Mouse (Mus musculus) kidney, embryonic 15.5 days (tissue): ENCODE measurements around the gene Gcfc2. TPM values are rescaled to one million over a fixed set of nuclear protein-coding genes. Genes with fewer than 3 reads are reported as not detected.

ENCODE experiments used
- ATAC-seq: fragments of 200-750 bp; cut with Nextera tagmentation; replicated peaks from 2 replicates; pipeline ENCODE4 v1.8.0; 2017; ENCODE audit warnings: moderate TSS enrichment; ENCODE audit not compliant: low FRiP score
- H3K27ac ChIP-seq: fragments of 300-500 bp; sonication (generic); 2 replicates; pipeline ENCODE4 v1.5.1; 2015; ENCODE audit warnings: mild to moderate bottlenecking, inconsistent platforms
- H3K27me3 ChIP-seq: fragments of 300-500 bp; sonication (generic); 2 replicates; pipeline ENCODE4 v1.6.1; 2015; ENCODE audit warnings: inconsistent platforms
- H3K36me3 ChIP-seq: fragments of 300-500 bp; sonication (generic); 2 replicates; pipeline ENCODE4 v1.6.1; 2015; ENCODE audit warnings: inconsistent platforms
- H3K4me1 ChIP-seq: fragments of 300-500 bp; sonication (generic); 2 replicates; pipeline ENCODE4 v1.6.1; 2015; ENCODE audit warnings: inconsistent platforms
- H3K4me2 ChIP-seq: fragments of 300-500 bp; sonication (generic); 2 replicates; pipeline ENCODE4 v1.6.1; 2015; ENCODE audit warnings: moderate library complexity, mild to moderate bottlenecking, inconsistent platforms
- H3K4me3 ChIP-seq: fragments of 300-500 bp; sonication (generic); replicated peaks from 2 replicates; pipeline ENCODE4 v1.5.1; 2015; ENCODE audit warnings: mild to moderate bottlenecking, inconsistent platforms
- H3K9ac ChIP-seq: fragments of 300-500 bp; sonication (generic); 2 replicates; pipeline ENCODE4 v1.6.1; 2015; ENCODE audit warnings: mild to moderate bottlenecking, inconsistent platforms
- H3K9me3 ChIP-seq: fragments of 300-500 bp; sonication (generic); replicated peaks from 2 replicates; pipeline ENCODE4 v1.6.1; 2016; ENCODE audit warnings: inconsistent platforms
- WGBS: fragments of 180-500 bp; shearing (Covaris S2); methylation state at CpG from one replicate; pipeline ENCODE4 v1.1.7; 2015; ENCODE audit warnings: mixed read lengths; 5-methylcytosine and 5-hydroxymethylcytosine counted together
- polyA plus RNA-seq: library from polyadenylated mRNA; unstranded; fragments of >200 nt; fragmentation: Nextera tagmentation; extraction: Ambion mirVana; gene quantifications from 2 replicates; pipeline ENCODE4 v1.2.1, GENCODE M21; 2015

The Gcfc2 gene
- polyA plus RNA-seq, 1 experiment from 2014 or later, result 13.0 TPM

DNA sequence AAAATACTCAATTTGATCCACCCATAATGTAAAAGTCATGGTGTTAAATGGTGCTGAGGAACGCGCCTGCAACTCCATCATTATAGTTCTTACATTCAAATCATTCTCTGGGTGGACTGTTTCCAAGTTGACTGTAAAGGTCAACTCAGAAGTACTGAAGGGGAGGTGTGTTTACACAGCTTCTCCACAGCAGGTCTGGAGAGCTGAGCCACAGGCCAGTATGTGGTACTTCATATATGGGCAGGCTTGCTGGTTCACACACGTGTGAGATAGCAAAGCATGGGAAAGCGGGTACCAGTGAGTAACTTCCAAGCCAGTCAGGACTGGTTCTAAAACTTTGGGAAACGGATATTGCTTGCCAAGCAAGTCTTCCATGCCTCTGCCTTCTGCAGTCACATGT, 31.7 kb downstream of the Gcfc2 start:
- no peak overlapping the region for H3K9ac ChIP-seq

DNA sequence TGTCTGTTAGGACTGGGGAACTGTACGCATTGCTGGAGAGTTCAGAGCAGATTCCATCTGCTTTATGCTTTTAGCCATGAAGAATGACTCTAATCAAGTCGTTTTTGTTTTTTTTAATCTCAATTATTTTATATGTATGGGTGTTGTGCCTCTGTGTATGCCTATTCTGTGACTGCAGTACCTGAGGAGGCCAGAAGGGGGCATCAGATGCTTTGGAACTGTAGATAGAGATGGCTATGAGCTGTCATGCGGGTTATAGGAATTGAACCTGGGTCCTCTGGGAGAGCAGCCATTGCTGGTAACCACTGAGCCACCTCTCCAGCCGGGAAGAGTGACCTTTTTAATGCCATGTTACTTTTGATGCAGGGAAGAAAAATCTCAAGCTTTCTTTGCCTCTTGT, 32.9 kb downstream of the Gcfc2 start:
- ATAC-seq, result no peak
- no peak overlapping the region for H3K4me3 ChIP-seq
- WGBS, result 89% methylated on average over 4 of the region's 4 CpGs

More for the DNA sequence above, 31.7 kb downstream of the Gcfc2 start:
- no peaks in the 10 kb centered on the region for H3K9me3 ChIP-seq
- no peaks in the 10 kb centered on the region for H3K4me1 ChIP-seq
- 93% methylated on average over 5 of the region's 5 CpGs for WGBS
- no peak overlapping the region for H3K4me3 ChIP-seq
- no peaks in the 10 kb centered on the region for H3K27me3 ChIP-seq
- ATAC-seq, result no peak
- no peak overlapping the region for H3K27ac ChIP-seq
- H3K36me3 ChIP-seq, result peaks cover 93% of the 10 kb centered on the region
- no peak overlapping the region for H3K4me2 ChIP-seq

DNA sequence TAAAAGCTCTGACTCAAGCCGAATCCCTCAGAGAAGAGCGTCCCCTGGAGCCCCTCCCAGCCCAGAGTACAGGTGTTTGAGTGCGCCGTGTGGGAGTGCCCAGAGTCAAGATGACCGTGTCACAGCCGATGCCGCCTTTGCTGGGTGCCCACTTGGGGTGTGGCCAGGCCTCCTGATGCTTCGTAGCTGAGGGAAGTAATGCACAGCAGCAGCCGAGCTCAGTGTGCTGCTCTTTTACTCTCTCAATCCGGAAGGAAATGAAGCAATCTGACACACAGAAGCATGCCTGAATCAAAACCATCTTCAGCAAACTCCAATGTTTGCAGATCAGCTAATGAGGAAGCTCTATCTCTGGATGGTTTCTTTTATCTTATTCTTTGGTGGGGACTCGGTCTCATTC, 34.5 kb downstream of the Gcfc2 start:
- no peaks in the 10 kb centered on the region for H3K27me3 ChIP-seq
- peaks cover 93% of the 10 kb centered on the region for H3K36me3 ChIP-seq
- no peak overlapping the region for H3K9ac ChIP-seq
- WGBS, result 85% methylated on average over 11 of the region's 11 CpGs
- no peaks in the 10 kb centered on the region for H3K4me1 ChIP-seq
- H3K27ac ChIP-seq, result no peak overlapping the region
- ATAC-seq, result no peak
- no peak overlapping the region for H3K4me2 ChIP-seq
- no peak overlapping the region for H3K4me3 ChIP-seq
- no peaks in the 10 kb centered on the region for H3K9me3 ChIP-seq

More for the DNA sequence above, 32.9 kb downstream of the Gcfc2 start:
- H3K36me3 ChIP-seq, result peaks cover 93% of the 10 kb centered on the region
- no peak overlapping the region for H3K4me2 ChIP-seq
- no peaks in the 10 kb centered on the region for H3K4me1 ChIP-seq
- no peaks in the 10 kb centered on the region for H3K9me3 ChIP-seq
- H3K9ac ChIP-seq, result no peak overlapping the region
- H3K27ac ChIP-seq, result no peak overlapping the region
- no peaks in the 10 kb centered on the region for H3K27me3 ChIP-seq

DNA sequence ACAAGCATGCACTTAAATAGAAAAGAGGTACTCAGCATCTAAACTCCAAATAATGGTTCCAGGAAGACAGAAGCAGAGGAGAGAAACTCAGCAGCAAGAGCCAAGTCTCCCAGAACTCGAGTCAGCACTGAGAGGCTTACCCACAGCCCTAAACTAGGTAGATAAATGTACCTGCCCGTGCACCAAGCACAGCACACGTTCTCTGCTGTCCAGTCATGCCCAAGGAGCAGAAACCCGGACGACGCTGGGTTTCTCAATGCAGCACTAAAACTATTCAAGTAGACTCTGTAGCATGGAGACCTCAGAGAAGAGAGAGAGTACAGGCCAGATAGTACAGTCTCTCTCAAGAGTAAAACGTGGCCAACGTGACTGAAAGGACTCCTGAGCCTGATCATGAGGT, 36.4 kb downstream of the Gcfc2 start:
- H3K27me3 ChIP-seq, result no peaks in the 10 kb centered on the region
- H3K4me1 ChIP-seq, result peaks cover 6% of the 10 kb centered on the region
- no peaks in the 10 kb centered on the region for H3K9me3 ChIP-seq
- H3K36me3 ChIP-seq, result peaks cover 91% of the 10 kb centered on the region
- no peak for ATAC-seq
- no peak overlapping the region for H3K4me2 ChIP-seq
- 90% methylated on average over 8 of the region's 8 CpGs for WGBS
- H3K9ac ChIP-seq, result no peak overlapping the region
- no peak overlapping the region for H3K4me3 ChIP-seq
- no peak overlapping the region for H3K27ac ChIP-seq

DNA sequence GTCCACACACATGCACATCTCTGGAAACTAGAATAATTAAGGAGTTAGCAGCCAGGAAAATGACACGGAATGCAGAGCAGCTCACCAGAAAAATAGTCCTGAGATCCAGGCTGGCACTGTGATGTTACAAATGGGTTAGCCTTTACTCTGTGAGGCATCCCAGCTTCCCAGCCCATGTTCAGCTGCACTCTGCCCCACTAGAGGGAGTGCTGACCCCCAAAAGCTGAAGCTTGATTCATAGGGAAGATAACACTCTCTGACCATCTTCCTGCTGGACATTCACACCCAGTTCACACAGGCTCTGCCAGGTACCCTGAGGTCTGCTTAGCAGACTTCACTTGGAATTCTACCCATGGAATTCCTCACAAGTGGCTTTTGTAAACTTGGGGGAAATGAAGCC, 36.8 kb downstream of the Gcfc2 start:
- WGBS, result 71% methylated on average over 1 of the region's 1 CpGs
- H3K27me3 ChIP-seq, result no peaks in the 10 kb centered on the region
- H3K36me3 ChIP-seq, result peaks cover 86% of the 10 kb centered on the region
- no peak overlapping the region for H3K9ac ChIP-seq
- ATAC-seq, result no peak
- no peak overlapping the region for H3K4me3 ChIP-seq
- H3K4me1 ChIP-seq, result peaks cover 7% of the 10 kb centered on the region
- no peaks in the 10 kb centered on the region for H3K9me3 ChIP-seq
- no peak overlapping the region for H3K27ac ChIP-seq
- H3K4me2 ChIP-seq, result no peak overlapping the region

DNA sequence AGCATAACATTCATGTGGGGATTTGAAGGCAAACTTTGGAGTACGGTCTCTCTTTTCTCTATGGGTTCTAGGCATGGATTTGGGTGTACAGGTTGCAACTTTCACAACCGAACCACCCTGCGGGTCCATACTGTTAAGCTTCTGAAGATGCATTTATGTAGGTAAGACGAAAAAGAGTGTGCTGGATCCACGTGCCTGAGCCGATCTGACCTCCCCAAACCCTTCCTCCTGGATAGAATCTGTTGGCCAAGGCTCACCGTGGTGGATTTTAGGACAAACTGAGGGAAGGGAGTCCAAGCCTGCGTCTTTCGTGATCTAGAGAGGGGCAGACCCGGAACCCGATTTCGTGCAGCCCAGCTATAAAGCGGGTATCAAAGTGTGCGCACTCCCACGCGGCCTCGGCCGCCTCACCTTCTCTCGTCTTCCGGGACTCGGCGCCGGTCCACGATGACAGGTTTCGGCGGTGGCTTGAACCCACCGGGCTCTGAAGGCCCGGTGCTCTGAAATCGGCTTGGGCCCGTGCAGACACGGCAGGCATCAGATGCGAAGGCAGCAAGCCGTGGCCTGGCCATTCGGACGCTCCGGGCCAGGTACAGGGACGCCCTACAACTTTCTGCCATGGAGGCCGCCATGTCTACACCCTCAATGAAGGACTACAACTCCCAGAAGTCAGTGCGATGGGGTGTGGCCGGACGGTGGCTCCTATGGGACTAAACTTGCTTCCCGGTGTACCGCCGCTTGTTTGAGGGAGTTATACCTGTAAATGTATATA, 42.0 kb downstream of the Gcfc2 start, which contains the start of gene Mrpl19:
Mrpl19 (minus strand) TSS at position 663 of the 772 bp plus-strand sequence.
- Histone ChIP-seq H3K9me3 (no peaks in the 10 kb centered on the region), H3K4me3 (peak within 1 kb of the TSS; percentile 94), H3K27ac (0 out of 2 replicates have a peak within 1 kb of the TSS, but pooled peaks have one; percentile 32), H3K4me2 (peak within 1 kb of the TSS; percentile 68), H3K4me1 (peaks cover 9% of the 10 kb centered on the region), H3K27me3 (no peaks in the 10 kb centered on the region), H3K36me3 (peaks cover 36% of the 10 kb centered on the region), H3K9ac (peak within 1 kb of the TSS; percentile 63)
- ATAC-seq, result peak; percentile 98
- under 1% methylated on average over 44 of the region's 44 CpGs for WGBS

DNA sequence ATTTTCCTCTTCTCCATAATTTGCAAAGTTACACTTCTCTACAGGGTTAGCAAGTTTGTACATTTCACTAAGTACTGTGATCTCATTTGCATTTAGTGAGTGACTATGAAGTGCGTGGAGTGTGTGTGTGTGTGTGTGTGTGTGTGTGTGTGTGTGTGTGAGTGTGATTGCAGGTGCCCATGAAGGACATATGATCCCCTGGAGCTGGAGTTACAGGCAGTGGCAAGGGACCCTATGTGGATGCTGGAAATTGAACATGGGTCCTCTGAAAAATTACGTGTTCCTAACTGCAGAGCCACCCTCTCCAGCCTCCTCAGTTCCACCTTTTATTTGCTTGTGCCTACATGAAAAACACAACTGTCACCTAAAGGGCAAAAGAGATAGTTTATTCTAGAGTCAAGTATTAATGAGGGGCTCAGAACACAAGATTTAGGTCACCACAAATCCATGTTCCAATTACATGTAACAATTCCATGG, 42.6 kb downstream of the Gcfc2 start:
- Histone ChIP-seq H3K27ac (no peak overlapping the region), H3K9ac (no peak overlapping the region), H3K36me3 (peaks cover 30% of the 10 kb centered on the region), H3K9me3 (no peaks in the 10 kb centered on the region), H3K27me3 (no peaks in the 10 kb centered on the region), H3K4me2 (peak overlapping the region; percentile 68), H3K4me3 (peak overlapping the region; percentile 94), H3K4me1 (peaks cover 9% of the 10 kb centered on the region)
- 35% methylated on average over 2 of the region's 2 CpGs for WGBS
- ATAC-seq, result no peak; the same call in none of the 2 replicates

DNA sequence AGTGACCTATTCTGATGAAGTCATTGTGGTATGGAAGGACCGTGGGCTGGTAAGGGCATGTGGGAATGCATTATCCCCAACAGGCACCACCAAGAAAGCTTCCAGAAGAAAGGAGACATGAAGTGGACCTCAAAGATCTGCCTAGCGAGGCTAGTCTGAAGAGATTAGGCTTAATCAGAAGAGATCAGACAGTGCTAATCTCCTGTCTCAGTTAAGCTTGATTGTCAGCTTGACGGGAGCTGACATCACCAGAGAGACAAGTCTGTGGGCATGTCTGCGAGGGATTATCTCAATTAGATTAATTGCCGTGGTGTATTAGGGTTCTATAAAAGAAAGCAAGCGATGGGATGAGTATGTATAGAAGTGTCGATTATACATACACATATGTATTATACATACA, 47.7 kb downstream of the Gcfc2 start:
- ATAC-seq, result no peak
- H3K4me2 ChIP-seq, result no peak overlapping the region
- H3K9ac ChIP-seq, result no peak overlapping the region
- H3K27ac ChIP-seq, result no peak overlapping the region
- WGBS, result 94% methylated on average over 7 of the region's 7 CpGs
- no peaks in the 10 kb centered on the region for H3K9me3 ChIP-seq
- H3K4me3 ChIP-seq, result no peak overlapping the region
- no peaks in the 10 kb centered on the region for H3K4me1 ChIP-seq
- H3K36me3 ChIP-seq, result no peaks in the 10 kb centered on the region
- H3K27me3 ChIP-seq, result no peaks in the 10 kb centered on the region

DNA sequence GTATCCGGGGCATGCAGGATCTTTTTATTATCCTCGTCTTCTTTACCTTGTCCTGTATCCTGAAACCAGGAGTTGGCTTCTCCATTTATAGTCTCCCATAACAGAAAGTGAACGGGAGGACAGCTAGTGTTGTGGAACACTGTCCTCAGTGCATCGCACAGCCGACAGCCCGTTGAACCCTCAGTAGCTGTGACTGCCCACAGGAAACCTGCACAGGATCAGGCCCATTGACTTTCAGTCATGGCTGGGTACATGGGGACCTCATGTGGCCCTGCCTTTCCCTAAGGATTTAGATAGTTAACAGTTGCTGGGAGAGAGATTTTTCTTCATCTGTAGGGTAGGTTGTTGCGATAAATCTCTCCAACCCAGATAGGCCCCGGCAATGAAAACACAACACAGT, 49.1 kb downstream of the Gcfc2 start:
- Histone ChIP-seq H3K9ac (no peak overlapping the region), H3K4me3 (no peak overlapping the region), H3K9me3 (no peaks in the 10 kb centered on the region), H3K36me3 (no peaks in the 10 kb centered on the region), H3K27me3 (no peaks in the 10 kb centered on the region), H3K4me1 (no peaks in the 10 kb centered on the region), H3K4me2 (no peak overlapping the region), H3K27ac (no peak overlapping the region)
- 56% methylated on average over 8 of the region's 8 CpGs for WGBS
- ATAC-seq, result peak; percentile 34; the same call in 1 of the 2 replicates

DNA sequence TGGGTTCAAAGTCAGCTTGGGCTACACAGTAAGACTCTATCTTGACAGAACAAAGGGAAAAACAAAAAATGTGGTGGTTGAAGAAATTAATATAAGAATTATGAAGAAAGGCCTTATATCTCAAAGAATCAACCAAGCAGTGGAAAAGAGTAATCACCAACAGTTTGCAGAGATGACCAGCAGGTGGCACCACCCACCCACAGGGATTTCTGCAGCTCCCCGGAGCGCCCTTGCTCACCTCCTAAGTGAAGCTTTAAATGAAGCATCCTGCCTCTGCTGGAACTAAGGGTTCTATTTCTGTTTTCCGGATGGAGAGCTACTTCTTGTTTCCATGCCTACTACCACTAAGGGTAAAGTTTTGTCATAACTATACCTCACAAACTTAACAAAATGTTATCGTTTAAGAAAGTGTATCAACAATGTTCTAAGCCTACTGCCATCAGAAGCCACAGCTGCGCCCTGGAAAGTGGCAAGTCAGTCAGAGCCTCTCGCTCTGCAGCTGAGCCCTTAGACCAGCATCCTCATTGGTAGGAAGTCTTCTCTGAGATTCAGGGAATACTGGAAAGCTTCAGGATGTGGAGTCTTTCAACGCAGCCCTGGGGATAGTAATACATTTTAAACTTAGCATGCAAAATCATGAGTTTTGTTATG, 52.6 kb downstream of the Gcfc2 start:
- H3K27me3 ChIP-seq, result no peaks in the 10 kb centered on the region
- no peak overlapping the region for H3K27ac ChIP-seq
- H3K4me3 ChIP-seq, result no peak overlapping the region
- 0 out of 2 replicates have a peak, but pooled peaks have one; percentile 42 for ATAC-seq
- H3K9ac ChIP-seq, result no peak overlapping the region
- WGBS, result 38% methylated on average over 7 of the region's 7 CpGs
- H3K9me3 ChIP-seq, result no peaks in the 10 kb centered on the region
- no peaks in the 10 kb centered on the region for H3K36me3 ChIP-seq
- no peak overlapping the region for H3K4me2 ChIP-seq
- H3K4me1 ChIP-seq, result no peaks in the 10 kb centered on the region

DNA sequence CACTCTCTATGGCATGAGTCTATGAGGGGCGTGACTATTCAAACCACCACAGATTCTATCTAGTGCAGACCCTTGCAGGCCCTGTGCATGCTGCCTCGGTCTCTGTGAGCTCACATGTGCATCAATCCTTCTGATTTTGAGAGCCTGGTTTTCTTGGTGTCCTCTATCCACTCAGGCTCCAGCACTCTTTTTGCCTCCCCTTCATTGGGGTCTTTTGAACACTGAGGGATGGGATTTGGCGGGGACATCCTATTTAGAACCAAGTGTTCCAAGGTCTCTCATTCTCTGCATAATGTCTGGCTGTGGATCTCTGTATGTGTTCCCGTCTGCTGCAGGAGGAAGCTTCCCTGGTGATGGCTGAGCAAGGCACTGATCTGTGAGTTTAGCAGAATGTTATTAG, 55.8 kb downstream of the Gcfc2 start:
- H3K9me3 ChIP-seq, result 0 out of 2 replicates have a peak, but pooled peaks cover 3% of the 10 kb centered on the region
- no peak for ATAC-seq
- 87% methylated on average over 4 of the region's 4 CpGs for WGBS
- no peaks in the 10 kb centered on the region for H3K36me3 ChIP-seq
- no peak overlapping the region for H3K27ac ChIP-seq
- no peaks in the 10 kb centered on the region for H3K27me3 ChIP-seq
- no peak overlapping the region for H3K4me3 ChIP-seq
- H3K4me2 ChIP-seq, result no peak overlapping the region
- H3K4me1 ChIP-seq, result no peaks in the 10 kb centered on the region
- H3K9ac ChIP-seq, result no peak overlapping the region

DNA sequence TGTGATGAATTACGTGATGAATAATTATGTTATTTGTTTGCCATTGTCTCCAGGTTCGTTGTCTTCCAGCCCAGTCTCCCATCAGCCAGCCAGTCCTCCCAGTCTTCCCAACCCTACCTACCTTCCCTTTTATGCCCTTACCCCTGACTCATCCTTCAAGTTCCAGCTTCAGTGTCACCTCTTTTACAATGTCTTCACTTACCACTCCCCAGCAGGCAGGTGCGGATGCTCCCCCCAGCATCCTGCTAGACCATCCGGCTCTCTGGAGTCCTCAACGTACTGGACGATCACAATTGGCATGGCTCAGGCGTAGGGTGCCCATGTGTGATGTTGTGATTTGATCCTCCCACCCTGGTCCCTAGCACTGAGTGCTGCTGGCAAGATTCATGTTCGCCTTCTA, 62.7 kb downstream of the Gcfc2 start:
- Histone ChIP-seq H3K9me3 (0 out of 2 replicates have a peak, but pooled peaks cover 3% of the 10 kb centered on the region), H3K4me2 (no peak overlapping the region), H3K4me1 (peaks cover 34% of the 10 kb centered on the region), H3K9ac (no peak overlapping the region), H3K4me3 (no peak overlapping the region), H3K36me3 (no peaks in the 10 kb centered on the region), H3K27ac (no peak overlapping the region), H3K27me3 (no peaks in the 10 kb centered on the region)
- WGBS, result 88% methylated on average over 8 of the region's 8 CpGs
- no peak for ATAC-seq
